Mouse (Mus musculus) T-helper 2 cell (primary cell): ENCODE results near the gene Sh2b3.

Experiments
- in situ Hi-C: fragments of 300-600 bp; cut with MboI, MseI; formaldehyde crosslinking; loops from one replicate; pipeline ENCODE4 v1.15.1; 2025; ENCODE audit warnings: high pct_unique_total_duplicates

Gene Sh2b3

DNA sequence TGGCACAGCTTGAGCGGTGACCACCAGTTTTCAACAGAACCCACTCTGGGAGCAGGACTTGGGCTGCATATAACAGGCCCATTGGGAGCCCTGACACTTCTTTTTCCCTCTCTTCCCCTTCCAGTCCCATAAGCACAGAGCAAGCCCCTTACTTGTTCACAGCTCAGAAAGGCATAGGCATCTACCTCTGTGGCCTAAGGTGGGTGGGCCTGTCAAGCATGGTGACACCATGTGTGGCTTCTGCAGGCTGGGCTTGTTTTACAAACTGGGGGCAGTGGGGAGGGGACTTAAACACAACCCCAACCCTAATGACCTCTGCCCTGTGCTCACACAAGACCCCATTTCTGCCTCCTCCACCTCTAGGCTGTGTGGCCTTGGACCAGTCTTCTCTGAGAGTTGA, 13.8 kb downstream of the Sh2b3 start:
- in situ Hi-C loops: no loop called here

DNA sequence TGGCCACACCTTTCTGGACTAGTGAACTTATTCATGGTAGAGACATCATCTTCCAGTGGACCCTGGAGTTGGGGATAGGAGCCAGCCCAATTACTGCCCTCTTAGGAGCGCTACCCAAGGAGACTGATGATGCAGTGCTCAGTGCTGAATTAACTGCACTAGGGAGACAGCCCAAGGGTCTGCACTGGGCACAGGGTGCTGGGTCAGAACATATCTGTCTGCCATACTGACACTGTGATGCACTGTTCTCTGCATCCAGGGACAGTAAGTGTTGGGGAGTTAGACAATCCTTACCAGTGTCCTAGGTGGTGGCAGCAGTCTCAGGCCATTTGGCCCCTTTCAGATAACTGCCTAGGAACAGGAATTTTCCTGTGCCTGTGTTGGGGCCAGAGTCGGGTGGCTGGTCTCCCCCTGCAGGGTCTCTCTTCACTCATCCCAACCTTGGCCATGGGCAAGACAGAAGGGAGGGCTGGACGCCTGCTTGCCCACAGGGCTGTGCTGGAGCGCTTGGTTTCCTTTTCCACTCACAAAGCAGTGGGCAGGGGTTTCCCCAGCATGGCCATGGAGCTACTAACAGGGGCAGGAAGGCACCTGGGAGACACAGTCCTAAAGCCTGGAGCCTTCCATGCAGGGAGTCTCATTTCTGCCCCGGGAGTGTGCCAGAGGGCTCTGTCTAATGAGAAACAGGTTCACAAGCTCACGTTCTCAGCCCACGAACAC, 14.5 kb downstream of the Sh2b3 start:
- in situ Hi-C loops: no loop called here

DNA sequence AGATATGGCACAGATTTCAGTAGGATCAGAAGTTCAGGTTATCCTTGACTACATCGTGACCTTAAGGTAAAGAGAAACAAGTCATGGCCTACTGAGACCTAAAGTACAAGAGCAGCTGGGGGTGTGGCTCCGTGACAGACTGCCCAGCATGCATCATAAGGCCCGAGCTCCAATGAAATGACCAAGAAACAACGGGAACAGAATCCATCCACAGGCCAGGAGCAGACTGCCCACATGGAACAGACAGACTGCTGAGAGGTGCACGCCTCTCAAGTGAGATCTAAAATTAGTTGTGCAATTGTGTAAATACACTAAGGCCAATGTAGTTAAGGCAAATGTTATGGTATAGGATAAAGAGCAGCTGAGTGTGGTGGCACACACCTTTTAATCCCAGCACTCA, 15.9 kb downstream of the Sh2b3 start:
- in situ Hi-C loops: no loop called here

DNA sequence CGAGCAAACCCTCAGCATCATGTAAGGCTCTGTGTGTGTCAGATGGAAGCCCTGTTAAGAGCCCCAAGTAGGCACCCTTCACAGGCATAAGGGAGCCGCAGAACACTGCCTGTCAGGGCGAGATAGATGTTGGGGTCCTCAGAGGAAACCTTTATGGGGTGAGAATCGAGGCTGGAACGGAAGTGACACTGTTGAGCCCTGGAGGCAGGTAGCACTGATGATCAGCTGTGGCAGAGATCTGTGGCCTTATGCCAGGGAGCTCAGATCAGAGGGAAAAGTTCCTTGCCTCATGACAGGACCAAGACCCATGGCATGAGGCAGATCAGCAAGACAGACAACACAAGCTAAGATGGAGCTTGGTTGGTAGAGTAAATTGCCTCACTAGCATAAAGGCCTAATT, 16.3 kb downstream of the Sh2b3 start:
- in situ Hi-C loops: no loop called here

DNA sequence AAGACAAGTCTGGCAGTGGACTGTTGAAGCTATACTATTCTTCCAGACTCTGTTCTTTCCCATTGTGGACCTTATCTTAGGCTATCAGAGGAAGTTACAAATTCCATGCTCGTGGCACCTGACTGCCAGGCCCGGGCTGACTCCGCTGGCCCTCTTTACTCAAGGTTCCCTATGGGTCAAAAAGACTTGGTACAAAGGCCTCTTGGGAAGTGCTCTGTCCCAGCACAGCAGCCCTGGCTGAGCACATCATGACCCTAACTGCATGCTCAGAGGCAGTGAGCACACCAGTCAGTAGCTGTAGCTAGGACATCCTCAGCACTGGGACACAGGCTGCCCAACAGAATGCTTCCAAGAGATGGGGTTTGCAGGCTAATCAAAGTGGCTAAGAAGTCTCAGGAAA, 16.8 kb downstream of the Sh2b3 start:
- in situ Hi-C loops: no loop called here

DNA sequence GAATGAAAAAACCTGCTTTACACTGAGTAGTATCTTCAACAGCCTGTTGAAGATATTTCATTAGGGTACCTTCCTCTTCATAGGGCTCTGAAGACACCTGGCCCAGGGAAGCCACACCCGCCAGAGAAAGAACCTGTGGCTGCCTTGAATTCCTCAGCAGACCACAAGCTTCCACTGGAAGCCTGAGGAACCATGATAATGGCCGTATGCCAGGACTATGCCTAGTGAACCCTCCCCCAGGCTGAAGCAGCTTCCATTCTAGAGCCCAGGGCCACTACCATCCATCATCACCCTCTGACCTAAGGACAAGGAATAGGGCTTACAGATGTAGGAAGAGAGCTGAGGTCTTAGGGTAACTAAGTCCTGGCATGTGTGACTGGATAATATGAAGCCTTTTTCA, 17.3 kb downstream of the Sh2b3 start:
- in situ Hi-C loops: no loop called here

DNA sequence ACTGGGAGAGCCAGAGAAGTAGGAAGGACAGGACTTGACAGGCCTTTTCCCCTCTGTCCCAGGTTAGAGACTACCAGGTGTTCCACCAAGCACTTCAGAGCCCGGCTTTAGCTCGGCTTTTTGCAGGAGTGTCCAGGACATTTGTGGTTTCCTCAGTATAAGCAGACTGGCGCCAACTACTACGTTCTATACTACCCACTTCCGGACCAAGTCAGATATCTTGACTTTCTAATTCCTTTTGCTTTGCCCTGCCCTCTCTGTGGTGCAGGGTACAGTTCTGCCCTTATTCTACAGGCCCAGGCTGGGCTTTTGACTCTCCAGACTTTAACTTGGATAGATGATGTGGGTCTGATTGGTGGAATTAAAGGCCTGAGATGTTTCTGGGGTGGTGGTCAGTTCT, 17.9 kb downstream of the Sh2b3 start:
- in situ Hi-C loops: no loop called here

DNA sequence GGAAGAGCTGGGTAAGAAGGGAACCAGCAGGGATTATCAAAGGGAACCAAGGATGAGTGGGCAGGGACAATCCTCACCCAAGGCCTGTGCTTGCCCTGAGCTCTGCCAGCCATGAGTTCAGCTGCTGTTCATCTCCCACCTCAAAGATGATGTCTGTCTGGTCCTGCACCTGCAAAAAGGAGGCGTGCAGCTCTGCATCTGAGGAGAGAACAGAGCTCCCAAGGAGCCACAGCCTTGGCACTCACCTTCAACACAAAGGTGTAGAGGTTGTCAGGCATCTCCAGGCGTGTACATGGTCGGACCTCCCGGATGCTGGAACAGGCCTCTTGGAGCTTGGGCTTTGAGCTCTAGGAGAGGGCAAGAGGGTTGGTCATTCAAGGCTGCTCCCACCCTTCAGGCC, 18.6 kb downstream of the Sh2b3 start:
- in situ Hi-C loops: no loop called here

DNA sequence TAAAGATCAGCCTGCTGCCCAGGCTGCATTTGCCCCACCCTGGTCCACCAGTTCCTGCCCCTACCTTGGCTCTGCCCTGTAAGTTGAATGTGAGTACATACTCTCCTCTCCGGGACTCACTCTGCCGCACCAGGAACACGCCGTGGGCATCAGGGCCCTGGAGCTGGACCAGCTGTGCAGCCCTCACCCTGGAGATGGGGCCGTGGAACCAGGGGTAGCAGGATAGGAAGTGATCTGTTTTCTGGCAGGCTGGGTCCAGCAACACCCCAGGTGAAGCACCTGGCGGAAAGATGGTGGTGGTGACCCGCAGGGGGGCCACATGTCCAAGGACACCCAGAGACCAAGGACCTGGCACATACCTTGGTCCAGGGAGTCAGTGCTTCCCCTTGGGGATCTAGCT, 19.0 kb downstream of the Sh2b3 start:
- in situ Hi-C loops: no loop called here

DNA sequence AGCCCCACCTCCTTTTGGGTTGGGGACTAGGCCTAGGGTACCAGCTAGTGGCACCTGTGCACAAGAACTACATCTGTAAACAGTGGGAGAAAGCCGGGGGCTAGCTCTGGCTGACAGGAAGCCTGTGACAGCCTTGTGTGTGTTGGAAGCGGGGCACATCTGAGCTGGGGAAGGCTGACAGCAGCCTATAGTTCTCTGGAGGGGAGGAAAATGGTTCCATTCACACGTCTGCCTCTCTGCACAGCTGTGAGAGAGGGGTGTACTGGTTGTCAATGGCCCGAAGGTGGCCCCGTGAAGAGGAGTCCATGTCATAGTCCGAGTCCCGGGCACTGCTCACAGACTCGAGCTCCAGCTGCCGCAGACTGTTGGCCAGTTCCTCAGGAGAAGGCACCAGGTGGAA, 19.9 kb downstream of the Sh2b3 start:
- in situ Hi-C loops: no loop called here

DNA sequence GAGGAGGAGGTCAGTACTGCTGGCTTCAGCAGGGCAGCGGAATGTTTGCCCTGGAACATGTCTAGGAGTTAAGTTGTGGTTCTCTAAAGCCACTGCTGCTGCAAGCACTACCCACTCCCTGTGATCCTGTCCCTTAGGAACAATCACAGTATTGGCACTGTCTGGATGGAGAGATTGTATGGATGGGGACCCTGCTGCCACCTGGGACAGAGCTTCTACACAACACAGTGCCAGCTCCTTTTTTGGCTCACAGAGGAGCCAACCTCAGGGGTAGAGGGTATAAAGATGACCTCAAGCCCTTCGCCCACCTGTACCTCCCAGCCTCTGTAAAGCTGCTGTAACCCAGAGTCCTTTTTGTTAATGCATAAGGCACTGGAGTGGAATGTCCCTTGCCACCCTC, 20.8 kb downstream of the Sh2b3 start:
- in situ Hi-C loops: no loop called here

DNA sequence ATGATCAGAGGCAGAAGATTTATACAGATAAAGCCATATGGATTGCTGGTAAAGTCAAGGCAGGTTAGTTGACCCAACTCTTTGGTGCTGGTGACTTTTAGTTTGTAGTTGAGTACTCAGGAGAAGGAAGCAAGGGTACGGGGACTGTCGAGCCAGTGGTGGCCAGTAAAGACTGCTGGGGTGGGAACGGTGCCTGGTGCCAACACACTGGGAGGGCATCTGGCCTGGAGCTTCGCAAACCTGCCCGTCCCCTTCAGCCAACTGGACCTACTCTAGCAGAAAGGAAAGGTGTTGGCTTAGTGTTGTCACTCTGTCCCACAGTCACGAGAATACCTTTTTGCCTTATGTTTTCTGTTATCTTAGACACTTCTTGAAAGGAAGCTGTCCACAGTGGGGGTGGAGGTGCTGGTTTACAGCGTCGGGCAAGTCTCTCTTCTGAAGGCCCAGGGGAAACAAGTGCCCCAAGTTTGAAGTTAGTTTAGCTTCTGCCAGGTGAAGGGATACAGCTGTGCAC, 21.5 kb downstream of the Sh2b3 start:
- in situ Hi-C loops: no loop called here

DNA sequence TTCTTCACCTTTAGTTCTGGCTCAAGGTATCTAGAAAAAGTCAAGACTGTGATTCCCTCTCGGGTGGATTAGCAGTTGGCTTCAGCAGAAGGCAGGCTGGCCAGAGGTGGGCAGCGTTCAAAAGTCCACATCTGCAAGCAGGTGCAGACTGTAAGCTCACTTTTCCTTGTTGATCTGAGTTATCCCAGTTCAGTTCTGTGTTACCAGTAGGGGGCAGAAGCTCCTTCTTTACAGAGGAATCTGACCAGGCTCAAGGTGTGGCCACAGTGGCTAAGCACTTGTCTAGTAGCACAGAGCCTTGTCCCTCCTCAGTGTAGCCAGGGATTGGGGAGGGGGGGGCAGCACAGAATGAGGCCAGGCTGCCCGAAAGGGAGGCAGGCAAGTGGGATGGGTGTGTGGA, 22.4 kb downstream of the Sh2b3 start:
- in situ Hi-C loops: no loop called here

DNA sequence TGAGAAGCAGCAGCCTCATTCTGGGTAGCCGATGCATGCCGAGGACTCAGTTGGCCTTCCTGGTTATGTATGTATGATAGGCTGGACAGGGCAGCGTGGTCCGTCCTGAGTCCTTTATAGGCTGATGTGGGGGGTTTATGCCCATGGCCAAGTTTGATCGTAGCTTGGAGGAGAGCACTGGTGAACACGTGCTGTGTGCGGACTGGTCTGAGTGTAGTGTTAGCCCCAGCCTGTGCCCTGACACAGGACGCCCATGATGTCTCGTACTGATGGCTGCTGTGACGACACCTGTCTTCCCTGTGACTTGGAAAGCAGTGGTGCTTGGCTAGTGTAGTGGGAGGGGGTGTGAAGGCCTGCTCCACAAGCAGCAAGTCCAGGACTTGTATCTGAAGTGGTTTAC, 23.7 kb downstream of the Sh2b3 start:
- in situ Hi-C loops: no loop called here

DNA sequence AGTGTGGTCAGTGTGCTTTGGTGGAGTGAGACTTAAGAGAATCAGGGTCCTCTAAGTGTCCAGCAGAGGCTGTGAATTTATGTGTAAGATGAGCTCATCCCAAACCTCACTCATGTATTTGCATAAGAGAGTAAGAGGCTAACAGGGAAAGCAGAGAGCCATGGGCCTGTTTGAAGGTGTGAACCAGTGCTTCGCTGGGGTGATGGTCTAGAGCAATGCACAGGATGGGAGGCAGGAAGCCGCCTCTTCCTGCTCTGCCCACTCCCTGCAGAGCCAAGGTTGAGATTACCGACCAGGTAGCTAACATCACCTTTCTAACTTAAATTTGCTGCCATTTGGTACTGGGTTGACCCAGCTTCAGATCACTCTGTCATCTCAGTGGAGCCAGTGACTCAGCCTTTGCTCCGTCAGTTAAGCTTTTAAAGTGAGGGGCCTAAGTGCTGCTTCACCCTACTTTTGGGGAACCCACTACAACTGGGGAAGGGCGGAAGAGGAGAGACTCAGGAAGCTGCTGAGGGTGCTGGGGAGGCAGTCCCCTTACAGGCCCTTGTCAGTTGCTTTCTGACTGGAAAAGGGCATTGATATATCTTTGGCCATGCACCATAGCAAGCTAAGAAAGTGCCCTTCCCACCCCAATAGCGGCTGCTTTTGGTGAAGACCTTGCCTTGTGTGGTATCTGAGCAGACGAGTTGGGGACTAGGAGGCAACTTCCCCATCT, 24.8 kb downstream of the Sh2b3 start:
- in situ Hi-C loops: no loop called here

DNA sequence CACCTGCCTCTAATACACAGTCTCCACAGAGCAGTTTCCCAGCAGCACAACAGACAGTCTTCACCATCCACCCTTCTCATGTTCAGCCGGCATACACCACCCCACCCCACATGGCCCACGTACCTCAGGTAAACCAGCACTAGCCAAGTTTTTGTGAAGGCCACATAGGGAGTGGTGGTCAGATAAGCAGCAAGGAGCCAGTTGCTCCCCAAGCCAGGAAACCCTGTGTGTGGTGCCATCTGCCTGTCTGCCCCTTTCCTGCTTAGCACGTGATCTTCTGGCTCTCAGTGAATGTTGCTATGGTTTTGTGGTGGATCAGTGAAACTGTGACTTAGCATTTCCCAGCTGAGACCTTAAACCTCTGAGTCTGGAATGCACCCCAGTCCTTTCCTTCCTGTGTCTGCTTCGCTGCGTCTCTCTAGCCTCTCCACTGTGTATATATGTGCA, 25.9 kb downstream of the Sh2b3 start:
- in situ Hi-C loops: no loop called here

DNA sequence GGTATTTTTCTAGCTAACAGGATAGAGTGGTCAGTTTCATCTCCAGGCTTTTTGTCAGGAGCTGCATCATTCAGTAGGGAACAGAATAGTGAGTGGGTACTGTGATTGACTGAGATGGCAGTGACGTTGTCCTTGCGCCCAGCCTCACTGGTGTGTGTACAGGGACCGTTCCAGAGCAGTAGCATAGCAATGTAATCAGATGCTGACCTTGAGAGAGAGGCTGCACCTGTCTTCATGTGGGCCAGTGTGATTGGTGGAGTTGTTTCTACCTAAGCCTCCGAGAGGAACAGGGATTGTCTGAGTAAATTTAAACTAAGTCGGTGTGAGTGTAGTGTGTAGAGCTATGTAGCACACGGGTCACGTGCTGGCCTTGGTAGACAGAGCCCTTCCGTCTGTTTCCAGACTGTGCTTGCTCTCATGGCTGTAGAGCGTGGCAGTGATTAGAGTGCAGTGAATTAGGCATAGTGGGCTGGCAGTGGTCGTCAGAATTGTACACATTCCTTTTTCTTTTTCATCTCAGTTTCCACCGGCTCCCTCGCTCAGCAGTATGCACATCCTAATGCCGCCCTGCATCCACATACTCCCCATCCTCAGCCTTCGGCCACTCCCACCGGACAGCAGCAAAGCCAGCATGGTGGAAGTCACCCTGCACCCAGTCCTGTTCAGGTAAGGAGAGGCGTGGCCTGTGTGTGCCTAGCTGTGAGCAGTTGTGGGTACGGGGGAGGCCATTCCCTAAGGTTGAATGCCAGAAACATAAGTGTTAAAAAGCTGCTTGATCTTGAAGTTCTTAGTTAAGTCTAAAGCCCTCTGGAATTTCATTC, 26.9 kb downstream of the Sh2b3 start:
- in situ Hi-C loops: no loop called here

DNA sequence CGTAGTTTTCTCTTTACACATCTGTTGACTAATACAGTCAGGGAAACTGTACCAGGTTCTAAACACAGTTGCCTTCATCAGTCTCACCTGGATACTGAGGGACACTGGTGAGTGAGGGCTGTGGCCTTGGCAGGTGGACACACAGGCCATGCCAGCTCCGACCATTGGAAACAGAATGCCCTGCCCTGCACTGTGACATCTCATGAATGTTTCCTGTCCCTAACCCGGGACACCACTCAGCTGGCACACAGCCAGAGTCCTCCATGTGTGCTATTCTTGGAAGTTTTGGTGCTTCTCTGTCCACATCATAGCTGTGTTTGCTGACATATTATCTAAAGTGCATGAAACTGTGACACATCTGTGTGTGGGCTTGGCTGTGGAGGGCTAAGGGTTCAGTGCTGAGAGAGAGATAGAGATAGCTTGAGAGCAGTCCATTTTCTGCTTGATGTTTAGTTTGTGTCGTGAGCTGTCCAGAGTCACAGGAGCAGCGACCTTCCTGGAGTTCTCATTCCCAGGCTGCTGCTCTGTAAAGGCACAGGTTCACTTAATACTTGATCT, 27.7 kb downstream of the Sh2b3 start:
- in situ Hi-C loops: no loop called here

DNA sequence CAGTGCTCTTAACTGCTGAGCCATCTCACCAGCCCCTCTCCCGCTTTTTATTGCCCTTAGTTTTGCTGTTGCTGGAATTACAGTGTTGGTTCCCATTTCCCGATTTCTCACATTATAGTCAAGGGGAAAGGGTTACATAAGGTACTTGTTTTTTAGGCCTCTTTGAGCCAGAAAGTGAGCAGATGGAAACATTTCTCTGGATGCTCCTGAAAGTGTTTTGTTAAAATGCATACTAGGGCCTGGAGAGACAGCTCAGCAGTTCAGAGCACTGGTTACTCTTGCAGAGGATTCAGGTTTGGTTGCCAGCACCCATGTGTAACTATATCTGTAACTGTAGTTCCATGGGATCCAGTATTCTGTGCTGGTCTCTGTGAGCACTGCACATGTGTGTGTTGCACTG, 29.2 kb downstream of the Sh2b3 start:
- in situ Hi-C loops: no loop called here

DNA sequence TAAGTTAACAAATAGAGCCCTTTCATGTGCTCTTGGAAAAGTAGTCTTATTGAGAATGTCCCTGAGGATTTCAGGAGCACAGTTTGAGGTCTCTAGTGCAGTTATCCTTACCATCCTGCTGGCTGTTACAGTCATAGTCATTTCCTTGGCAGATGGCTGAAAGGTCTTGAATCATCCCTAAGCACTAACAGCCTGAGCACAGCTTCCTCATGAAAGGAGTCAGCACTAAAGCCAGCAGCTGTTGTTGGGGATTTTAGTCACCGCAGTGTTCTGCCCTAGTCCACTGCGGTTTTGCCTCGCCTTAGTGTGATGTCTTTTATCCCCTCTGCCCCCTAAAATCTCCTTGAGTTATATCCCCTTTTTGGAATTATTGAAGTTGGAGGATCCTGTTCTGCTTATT, 30.3 kb downstream of the Sh2b3 start:
- in situ Hi-C loops: no loop called here

DNA sequence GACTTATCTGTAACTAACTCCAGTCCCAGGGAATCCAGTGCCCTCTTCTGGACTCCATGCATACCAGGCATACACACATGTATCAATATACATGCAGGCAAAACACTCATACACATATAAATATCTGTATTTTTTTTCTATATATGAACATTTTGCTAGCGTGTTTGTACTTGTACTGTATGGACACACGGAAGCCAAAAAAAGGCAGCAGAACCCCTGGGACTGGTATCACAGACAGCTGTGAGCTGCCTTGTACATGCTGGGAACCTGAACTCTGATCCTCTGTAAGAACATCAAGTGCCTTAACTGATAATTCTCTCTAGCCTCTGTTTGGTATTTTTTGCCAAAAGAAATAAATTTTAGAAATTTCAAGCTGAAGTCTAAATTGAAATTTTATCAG, 39.0 kb downstream of the Sh2b3 start:
- in situ Hi-C loops: no loop called here

DNA sequence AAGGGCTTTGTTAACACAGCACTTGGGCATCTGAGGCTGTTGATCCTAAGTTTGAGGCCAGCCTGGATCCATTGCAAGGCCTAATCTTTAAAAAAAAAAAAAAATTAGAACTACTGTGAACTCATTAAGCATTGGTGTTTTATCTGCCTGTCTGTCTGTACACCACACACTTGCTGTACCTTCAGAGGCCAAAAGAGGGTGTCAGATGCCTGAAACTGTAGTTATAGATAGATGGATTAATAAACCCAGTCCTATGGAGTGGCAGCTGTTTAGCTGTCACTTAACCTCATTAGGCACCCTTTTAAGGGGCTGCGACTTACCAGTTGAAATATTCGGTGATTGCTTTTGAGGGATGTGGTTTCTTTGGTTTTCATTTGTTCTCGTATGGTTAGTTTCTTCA, 41.6 kb downstream of the Sh2b3 start:
- in situ Hi-C loops: no loop called here
